Mouse (Mus musculus) bone marrow macrophage, adult 2 months (primary cell): ENCODE measurements around the gene Rheb. TPM values are rescaled to one million over a fixed set of nuclear protein-coding genes. Genes with fewer than 3 reads are reported as not detected.
A peak's percentile ranks its signal among the peaks of the same experiment; 100 is the strongest.

Source experiments
- H3K27ac ChIP-seq: 2 replicates; pipeline ENCODE4 v1.5.1; 2012; ENCODE audit warnings: low read depth, low read length; ENCODE audit not compliant: insufficient read depth
- H3K4me1 ChIP-seq: 2 replicates; pipeline ENCODE4 v1.6.1; 2012; ENCODE audit warnings: low read length; ENCODE audit not compliant: control insufficient read depth, insufficient read depth
- H3K4me3 ChIP-seq: 2 replicates; pipeline ENCODE4 v1.5.1; 2012; ENCODE audit warnings: mild to moderate bottlenecking, low read length, moderate library complexity; ENCODE audit not compliant: insufficient read depth
- CTCF ChIP-seq: IDR thresholded peaks from 2 replicates; pipeline ENCODE4 v1.5.1; 2012; ENCODE audit warnings: low read depth, mild to moderate bottlenecking, low read length, moderate library complexity
- POLR2A ChIP-seq: IDR thresholded peaks from 2 replicates; pipeline ENCODE4 v1.6.1; 2012; ENCODE audit warnings: mild to moderate bottlenecking, low read depth, low read length, borderline replicate concordance
- polyA plus RNA-seq: library from polyadenylated mRNA; stranded (reverse); fragments of >200 nt; gene quantifications from 2 replicates; pipeline ENCODE4 v1.2.4, GENCODE M21; 2012; ENCODE audit not compliant: missing spikeins, insufficient read depth, insufficient read length

Gene Rheb
- polyA plus RNA-seq, 1 experiment, result 96.2 TPM

GRCm38 (mm10) chr5:24843841-24844240 lies 1.4 kb upstream of the Rheb start:
- no peak overlapping the region for H3K4me3 ChIP-seq
- TF ChIP-seq CTCF (no peak), POLR2A (no peak)
- peaks cover 19% of the 10 kb centered on the region for H3K4me1 ChIP-seq
- no peak overlapping the region; the same call in 1 of the 2 replicates for H3K27ac ChIP-seq

GRCm38 (mm10) chr5:24843103-24843475 lies 665 bp upstream of the Rheb start:
- peak overlapping the region; percentile 63 for H3K4me3 ChIP-seq
- TF ChIP-seq CTCF, result no peak
- TF ChIP-seq POLR2A, result no peak
- H3K4me1 ChIP-seq, result peaks cover 24% of the 10 kb centered on the region
- peak overlapping the region; percentile 84 for H3K27ac ChIP-seq

GRCm38 (mm10) chr5:24841662-24842273 lies 656 bp downstream of the Rheb start:
- H3K27ac ChIP-seq, result peak overlapping the region; percentile 97
- TF ChIP-seq CTCF (no peak), POLR2A (no peak)
- H3K4me1 ChIP-seq, result peaks cover 29% of the 10 kb centered on the region

GRCm38 (mm10) chr5:24840975-24841431 lies 1.4 kb downstream of the Rheb start:
- H3K4me1 ChIP-seq, result peaks cover 29% of the 10 kb centered on the region
- TF ChIP-seq CTCF (no peak), POLR2A (no peak)
- no peak overlapping the region for H3K27ac ChIP-seq
- peak overlapping the region; percentile 95 for H3K4me3 ChIP-seq

More at GRCm38 (mm10) chr5:24841662-24842273, 656 bp downstream of the Rheb start:
- peak overlapping the region; percentile 95 for H3K4me3 ChIP-seq

- no peak for TF ChIP-seq POLR2A
- no peak for TF ChIP-seq CTCF
- Histone ChIP-seq H3K4me3 (no peak overlapping the region), H3K4me1 (peaks cover 23% of the 10 kb centered on the region), H3K27ac (no peak overlapping the region)
These were observed 7.9 kb downstream of the Rheb start for GRCm38 (mm10) chr5:24834491-24834890.

GRCm38 (mm10) chr5:24831912-24832311 lies 10.5 kb downstream of the Rheb start:
- H3K27ac ChIP-seq, result no peak overlapping the region
- peaks cover 26% of the 10 kb centered on the region for H3K4me1 ChIP-seq
- no peak overlapping the region for H3K4me3 ChIP-seq
- TF ChIP-seq POLR2A (no peak), CTCF (no peak)

- peaks cover 49% of the 10 kb centered on the region for H3K4me1 ChIP-seq
- TF ChIP-seq POLR2A, result no peak
- no peak overlapping the region for H3K27ac ChIP-seq
- H3K4me3 ChIP-seq, result no peak overlapping the region
These were observed 14.0 kb downstream of the Rheb start for GRCm38 (mm10) chr5:24828446-24828845.

GRCm38 (mm10) chr5:24827173-24827572 lies 15.3 kb downstream of the Rheb start:
- H3K4me1 ChIP-seq, result peaks cover 58% of the 10 kb centered on the region
- no peak overlapping the region for H3K4me3 ChIP-seq
- H3K27ac ChIP-seq, result peak overlapping the region; percentile 15
- TF ChIP-seq POLR2A (no peak), CTCF (no peak)

GRCm38 (mm10) chr5:24826056-24826770 lies 16.2 kb downstream of the Rheb start:
- H3K27ac ChIP-seq, result no peak overlapping the region
- H3K4me3 ChIP-seq, result no peak overlapping the region
- peaks cover 66% of the 10 kb centered on the region for H3K4me1 ChIP-seq
- TF ChIP-seq POLR2A (no peak), CTCF (no peak)

GRCm38 (mm10) chr5:24825365-24826055 lies 16.9 kb downstream of the Rheb start:
- TF ChIP-seq CTCF (no peak), POLR2A (no peak)
- Histone ChIP-seq H3K4me3 (no peak overlapping the region), H3K4me1 (peaks cover 70% of the 10 kb centered on the region), H3K27ac (no peak overlapping the region)
